Mouse (Mus musculus) embryo, embryonic 10 days (tissue): ENCODE data around the gene Slc34a2.

Experiments
- DNase-seq: peaks from one replicate; pipeline ENCODE4 v3.0.0-alpha.2; 2015; ENCODE audit warnings: low spot score

Gene Slc34a2

GRCm38 (mm10) chr5:53110225-53110624 lies 72.3 kb downstream of the Slc34a2 start:
- no peak for DNase-seq

DNA sequence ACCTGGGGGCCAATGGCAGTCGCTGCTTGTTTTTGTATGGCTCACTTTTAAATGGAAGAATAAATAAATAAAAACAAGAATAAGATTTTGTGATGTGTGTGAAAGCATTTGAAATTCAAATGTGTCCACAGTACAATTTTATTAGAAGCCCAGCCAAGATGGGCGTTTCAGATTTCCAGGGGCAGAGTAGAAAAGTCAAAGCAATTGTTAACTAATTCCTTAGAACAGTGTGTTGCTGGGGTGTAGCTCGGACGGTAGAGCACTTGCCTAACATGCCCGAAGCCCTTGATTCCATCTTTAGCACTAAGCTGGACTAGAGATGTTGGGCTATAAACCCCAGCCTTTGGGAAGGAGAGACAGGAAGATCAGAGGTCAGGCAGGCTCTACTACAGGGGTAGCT lies 73.2 kb downstream of the Slc34a2 start:
- DNase-seq: no peak

- no peak for DNase-seq
These were observed 75.1 kb downstream of the Slc34a2 start for GRCm38 (mm10) chr5:53112942-53113341.

DNA sequence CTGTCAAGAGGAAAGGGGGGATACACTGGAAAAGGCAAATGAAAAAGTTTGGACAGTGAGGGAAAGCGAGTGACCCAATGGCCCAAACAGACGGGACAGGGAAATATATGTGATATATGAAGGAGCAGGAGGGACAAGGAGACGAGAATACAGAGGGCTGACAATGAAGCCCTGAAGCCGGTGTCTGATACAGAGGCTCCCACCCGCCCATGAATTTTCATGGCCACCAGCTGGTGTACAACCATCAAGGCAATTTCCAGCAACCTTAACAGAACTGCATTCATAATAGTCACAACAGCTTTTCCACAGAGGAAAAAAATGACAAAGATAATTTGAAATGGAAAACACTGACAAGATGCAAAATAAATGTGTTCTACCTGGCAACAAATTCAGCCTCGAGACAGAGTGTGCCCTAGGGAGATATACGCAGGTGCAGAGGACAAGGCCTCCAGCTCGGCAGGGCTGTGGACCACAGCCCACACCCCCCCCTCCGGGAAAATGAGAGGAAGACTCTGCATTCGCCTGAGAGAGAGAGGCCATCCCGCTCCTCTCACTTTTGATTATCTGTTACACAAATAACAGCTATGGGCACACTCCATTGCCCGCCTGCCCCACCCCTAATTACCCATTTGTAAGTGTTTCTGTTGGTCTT lies 76.9 kb downstream of the Slc34a2 start:
- no peak for DNase-seq

GRCm38 (mm10) chr5:53118212-53118611 lies 80.3 kb downstream of the Slc34a2 start:
- DNase-seq: no peak

DNA sequence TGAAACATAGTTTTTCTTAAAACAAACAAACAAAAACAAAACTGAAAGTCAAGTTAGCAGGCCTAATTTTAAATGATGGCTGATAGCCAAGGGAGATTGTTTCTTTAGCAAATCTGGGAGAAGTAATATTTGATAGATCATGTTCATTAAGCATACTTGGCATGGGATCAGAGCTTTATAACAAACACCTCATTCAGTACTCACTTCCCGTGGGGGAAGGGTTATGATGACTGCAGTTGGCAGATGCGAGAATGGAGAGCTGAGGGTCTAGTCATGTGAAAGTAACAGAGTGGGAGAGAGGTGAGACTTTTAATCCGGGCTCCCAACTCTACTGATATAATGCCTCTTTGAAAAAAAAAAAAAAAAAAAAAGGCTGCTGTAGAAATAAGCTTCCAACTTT lies 81.8 kb downstream of the Slc34a2 start:
- no peak for DNase-seq
